Mouse (Mus musculus) bone marrow macrophage, adult 2 months (primary cell): ENCODE measurements around the gene Pkn2. TPM values are rescaled to one million over a fixed set of nuclear protein-coding genes. Genes with fewer than 3 reads are reported as not detected.

Experiments
- H3K27ac ChIP-seq: 2 replicates; pipeline ENCODE4 v1.5.1; 2012; ENCODE audit warnings: low read depth, low read length; ENCODE audit not compliant: insufficient read depth
- H3K4me1 ChIP-seq: 2 replicates; pipeline ENCODE4 v1.6.1; 2012; ENCODE audit warnings: low read length; ENCODE audit not compliant: control insufficient read depth, insufficient read depth
- H3K4me3 ChIP-seq: 2 replicates; pipeline ENCODE4 v1.5.1; 2012; ENCODE audit warnings: mild to moderate bottlenecking, low read length, moderate library complexity; ENCODE audit not compliant: insufficient read depth
- CTCF ChIP-seq: IDR thresholded peaks from 2 replicates; pipeline ENCODE4 v1.5.1; 2012; ENCODE audit warnings: low read depth, mild to moderate bottlenecking, low read length, moderate library complexity
- POLR2A ChIP-seq: IDR thresholded peaks from 2 replicates; pipeline ENCODE4 v1.6.1; 2012; ENCODE audit warnings: mild to moderate bottlenecking, low read depth, low read length, borderline replicate concordance
- polyA plus RNA-seq: library from polyadenylated mRNA; stranded (reverse); fragments of >200 nt; gene quantifications from 2 replicates; pipeline ENCODE4 v1.2.4, GENCODE M21; 2012; ENCODE audit not compliant: missing spikeins, insufficient read depth, insufficient read length

Pkn2 gene
- 16.8 and 17.3 TPM in 2 replicates for polyA plus RNA-seq

DNA sequence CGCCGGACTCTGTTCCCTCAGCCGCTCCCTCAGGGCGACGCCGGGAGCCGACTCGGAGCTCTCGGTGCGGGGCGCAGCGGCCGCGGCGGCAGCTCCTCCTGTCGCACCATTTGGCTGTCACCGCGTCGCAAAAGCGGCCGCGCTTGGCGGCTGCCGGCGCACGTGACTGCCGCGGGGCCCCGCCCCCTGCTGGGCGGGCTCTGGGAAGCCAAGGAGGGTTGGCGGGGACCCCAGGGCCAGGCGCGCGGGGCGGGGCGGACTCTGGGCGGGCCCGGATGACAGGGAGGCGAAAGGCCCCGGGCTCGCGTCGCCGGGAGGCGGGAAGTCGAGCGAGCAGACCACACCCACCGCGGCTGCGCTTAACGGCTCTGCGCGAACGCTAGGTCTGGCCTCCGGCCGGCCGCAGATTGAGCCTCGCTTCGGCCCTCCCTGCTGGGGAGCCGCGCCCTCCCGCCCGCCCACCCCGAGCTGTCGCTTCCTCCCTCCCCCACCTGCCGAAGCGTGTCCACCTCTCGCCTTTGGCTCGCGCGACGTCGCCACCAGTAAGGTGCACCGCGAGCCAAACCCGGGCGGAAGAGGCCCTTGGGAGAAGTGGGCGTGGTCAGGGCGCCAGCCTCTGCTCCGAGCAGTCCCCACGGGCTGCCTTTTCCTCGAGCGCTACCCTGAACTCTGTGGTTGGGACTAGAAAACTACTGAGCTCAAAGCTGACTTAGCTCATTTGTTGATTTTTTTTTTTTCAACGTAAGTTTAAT lies at the start of gene Pkn2:
TSS of gene Pkn2 (minus strand) at position 133 of the 752 bp plus-strand sequence.
- peak within 1 kb of the TSS; percentile 88 for H3K4me3 ChIP-seq
- H3K27ac ChIP-seq: peak within 1 kb of the TSS; percentile 85
- TF ChIP-seq CTCF (no peak), POLR2A (no peak)
- H3K4me1 ChIP-seq: peaks cover 6% of the 10 kb centered on the region; the same call in 1 of the 2 replicates

DNA sequence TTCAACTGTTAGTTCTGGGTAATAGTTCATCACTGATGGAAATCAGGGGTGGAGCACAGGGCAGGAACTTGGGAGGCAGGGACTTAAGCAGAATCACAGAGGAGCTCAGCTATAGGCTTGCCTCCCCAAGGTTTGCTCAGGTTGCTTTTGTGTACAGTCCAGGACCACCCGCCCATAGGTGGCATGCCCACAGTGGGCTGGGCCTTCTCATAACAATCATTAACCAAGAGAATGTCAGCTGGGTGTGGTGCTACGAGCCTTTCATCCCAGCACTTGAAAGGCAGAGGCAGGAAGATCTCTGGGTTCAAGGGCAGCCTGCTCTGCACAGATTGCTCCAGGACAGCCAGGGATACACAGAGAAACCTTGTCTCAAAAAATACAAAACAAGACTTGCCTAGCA lies 48.1 kb upstream of the Pkn2 start:
- no peak for TF ChIP-seq POLR2A
- no peak for TF ChIP-seq CTCF
- Histone ChIP-seq H3K4me1 (no peaks in the 10 kb centered on the region), H3K27ac (no peak overlapping the region), H3K4me3 (no peak overlapping the region)

DNA sequence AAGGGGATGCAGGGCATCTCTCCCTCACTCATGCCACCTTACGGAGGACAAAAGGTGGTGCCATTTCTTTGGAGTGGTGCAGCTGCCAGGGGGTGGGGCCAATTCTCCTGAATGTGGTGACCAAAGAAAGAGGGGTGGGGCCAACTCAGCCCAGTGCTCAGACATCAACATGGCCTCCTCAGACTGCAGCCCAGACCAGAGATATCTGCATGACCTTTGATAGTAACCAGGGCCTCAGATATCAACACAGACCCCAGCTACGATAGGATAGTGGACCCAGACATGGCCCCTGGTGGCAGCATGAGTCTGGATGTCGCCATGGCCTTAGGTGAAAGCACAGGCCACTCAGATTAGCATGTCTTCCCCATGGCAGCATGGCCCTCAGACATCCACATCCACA lies 45.5 kb upstream of the Pkn2 start:
- Histone ChIP-seq H3K4me3 (no peak overlapping the region), H3K4me1 (no peaks in the 10 kb centered on the region), H3K27ac (no peak overlapping the region)
- TF ChIP-seq CTCF (no peak), POLR2A (no peak)

GRCm38 (mm10) chr3:142924831-142925348 lies 43.1 kb upstream of the Pkn2 start:
- Histone ChIP-seq H3K4me3 (no peak overlapping the region), H3K4me1 (no peaks in the 10 kb centered on the region), H3K27ac (no peak overlapping the region)
- TF ChIP-seq POLR2A: no peak
- TF ChIP-seq CTCF: no peak

- no peak for TF ChIP-seq CTCF
- no peak for TF ChIP-seq POLR2A
- Histone ChIP-seq H3K4me1 (no peaks in the 10 kb centered on the region), H3K4me3 (no peak overlapping the region), H3K27ac (no peak overlapping the region)
Measured at GRCm38 (mm10) chr3:142919070-142919469, 37.3 kb upstream of the Pkn2 start.

DNA sequence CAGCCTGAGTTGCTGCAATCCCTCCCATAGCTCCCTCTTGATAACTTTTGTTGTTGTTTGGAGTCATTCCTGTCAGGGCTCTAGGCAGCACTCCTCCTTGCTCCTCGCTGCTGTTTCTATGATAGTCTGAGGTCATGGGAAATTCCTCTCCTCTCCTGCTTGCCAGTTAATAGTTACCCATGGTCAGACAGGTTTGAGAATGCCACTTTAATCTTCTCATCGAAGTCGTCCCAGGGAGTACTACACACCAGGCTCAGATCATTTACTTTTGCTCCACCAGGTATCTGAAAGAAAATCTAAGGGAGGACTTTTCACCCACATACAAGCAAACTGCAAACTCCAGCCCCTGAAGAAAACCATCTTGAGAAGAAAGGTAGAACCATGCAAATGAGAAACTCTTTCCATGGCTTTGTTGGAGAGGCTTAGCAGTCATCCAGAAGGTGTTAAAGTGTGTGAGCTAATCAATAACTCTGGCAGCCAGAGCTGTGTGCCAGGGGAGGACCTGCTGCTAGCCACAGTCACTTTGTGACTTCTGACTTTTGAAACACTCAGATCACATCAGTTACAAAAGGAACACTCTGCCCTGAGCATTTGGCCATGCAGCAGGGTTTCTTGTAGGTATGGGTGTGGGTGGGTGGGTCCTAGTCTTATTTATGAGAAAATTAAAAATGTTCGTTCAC lies 36.1 kb upstream of the Pkn2 start:
- H3K27ac ChIP-seq: no peak overlapping the region
- TF ChIP-seq CTCF (no peak), POLR2A (no peak)
- no peaks in the 10 kb centered on the region for H3K4me1 ChIP-seq
- H3K4me3 ChIP-seq: no peak overlapping the region

GRCm38 (mm10) chr3:142917171-142917570 lies 35.4 kb upstream of the Pkn2 start:
- H3K4me3 ChIP-seq: no peak overlapping the region
- no peak overlapping the region for H3K27ac ChIP-seq
- H3K4me1 ChIP-seq: no peaks in the 10 kb centered on the region
- TF ChIP-seq POLR2A: no peak
- TF ChIP-seq CTCF: no peak

GRCm38 (mm10) chr3:142913295-142913694 lies 31.5 kb upstream of the Pkn2 start:
- Histone ChIP-seq H3K27ac (no peak overlapping the region), H3K4me3 (no peak overlapping the region), H3K4me1 (no peaks in the 10 kb centered on the region)
- no peak for TF ChIP-seq CTCF
- TF ChIP-seq POLR2A: no peak

GRCm38 (mm10) chr3:142899683-142900082 lies 17.9 kb upstream of the Pkn2 start:
- TF ChIP-seq CTCF (no peak), POLR2A (no peak)
- H3K4me3 ChIP-seq: no peak overlapping the region
- H3K27ac ChIP-seq: no peak overlapping the region
- no peaks in the 10 kb centered on the region for H3K4me1 ChIP-seq

GRCm38 (mm10) chr3:142898949-142899396 lies 17.2 kb upstream of the Pkn2 start:
- Histone ChIP-seq H3K4me1 (peaks cover 3% of the 10 kb centered on the region), H3K27ac (no peak overlapping the region), H3K4me3 (no peak overlapping the region)
- TF ChIP-seq POLR2A (no peak), CTCF (no peak)

- no peak for TF ChIP-seq POLR2A
- peaks cover 7% of the 10 kb centered on the region for H3K4me1 ChIP-seq
- H3K27ac ChIP-seq: no peak overlapping the region
- H3K4me3 ChIP-seq: no peak overlapping the region
Measured at GRCm38 (mm10) chr3:142890442-142890841, 8.6 kb upstream of the Pkn2 start.
